Mouse (Mus musculus) embryonic facial prominence, embryonic 11.5 days (tissue): Measurements from ENCODE around the gene Krtap13-1. TPM values are rescaled to one million over a fixed set of nuclear protein-coding genes. Genes with fewer than 3 reads are reported as not detected.

Source experiments
- ATAC-seq: fragments of 200-750 bp; cut with Nextera tagmentation; replicated peaks from 2 replicates; pipeline ENCODE4 v1.8.0; 2017; ENCODE audit warnings: low read depth; ENCODE audit not compliant: insufficient number of reproducible peaks, low FRiP score, low TSS enrichment
- DNase-seq: peaks from one replicate; pipeline ENCODE4 v3.0.0-alpha.2; 2015; ENCODE audit warnings: low spot score
- H3K27ac ChIP-seq: fragments of 300-500 bp; sonication (generic); replicated peaks from 2 replicates; pipeline ENCODE4 v1.5.1; 2014; ENCODE audit warnings: mild to moderate bottlenecking, low read depth, low read length, control low read depth
- H3K27me3 ChIP-seq: fragments of 300-500 bp; sonication (generic); 2 replicates; pipeline ENCODE4 v1.6.1; 2014; ENCODE audit warnings: mild to moderate bottlenecking, low read length, moderate library complexity, mixed read lengths; ENCODE audit not compliant: control insufficient read depth, insufficient read depth
- H3K36me3 ChIP-seq: fragments of 300-500 bp; sonication (generic); replicated peaks from 2 replicates; pipeline ENCODE4 v1.6.1; 2014; ENCODE audit warnings: low read depth, mild to moderate bottlenecking, low read length, moderate library complexity, mixed read lengths; ENCODE audit not compliant: control insufficient read depth, insufficient read depth
- H3K4me1 ChIP-seq: fragments of 300-500 bp; sonication (generic); 2 replicates; pipeline ENCODE4 v1.6.1; 2014; ENCODE audit warnings: low read length, mixed read lengths; ENCODE audit not compliant: control insufficient read depth, insufficient read depth
- H3K4me2 ChIP-seq: fragments of 300-500 bp; sonication (generic); 2 replicates; pipeline ENCODE4 v1.6.1; 2014; ENCODE audit warnings: low read depth, mild to moderate bottlenecking, control low read depth, low read length, moderate library complexity
- H3K4me3 ChIP-seq: fragments of 300-500 bp; sonication (generic); 2 replicates; pipeline ENCODE4 v1.5.1; 2014; ENCODE audit warnings: low read depth, low read length, control low read depth
- H3K9ac ChIP-seq: fragments of 300-500 bp; sonication (generic); replicated peaks from 2 replicates; pipeline ENCODE4 v1.6.1; 2014; ENCODE audit warnings: mild to moderate bottlenecking, control low read depth, low read length
- H3K9me3 ChIP-seq: fragments of 300-500 bp; sonication (generic); replicated peaks from 2 replicates; pipeline ENCODE4 v1.6.1; 2016; ENCODE audit warnings: mild to moderate bottlenecking, low read length, inconsistent platforms, mixed read lengths; ENCODE audit not compliant: control insufficient read depth
- WGBS: fragments of 180-500 bp; shearing (Covaris S2); extraction: QIAGEN DNeasy Blood & Tissue Kit; methylation state at CpG from one replicate; pipeline ENCODE4 v1.1.7; 2014; 5-methylcytosine and 5-hydroxymethylcytosine counted together
- polyA plus RNA-seq: library from polyadenylated mRNA; unstranded; fragments of >200 nt; fragmentation: Nextera tagmentation; extraction: Ambion mirVana; gene quantifications from 2 replicates; pipeline ENCODE4 v1.2.1, GENCODE M21; 2014

Krtap13-1 gene
- polyA plus RNA-seq, 1 experiment from 2014 or later = not detected

DNA sequence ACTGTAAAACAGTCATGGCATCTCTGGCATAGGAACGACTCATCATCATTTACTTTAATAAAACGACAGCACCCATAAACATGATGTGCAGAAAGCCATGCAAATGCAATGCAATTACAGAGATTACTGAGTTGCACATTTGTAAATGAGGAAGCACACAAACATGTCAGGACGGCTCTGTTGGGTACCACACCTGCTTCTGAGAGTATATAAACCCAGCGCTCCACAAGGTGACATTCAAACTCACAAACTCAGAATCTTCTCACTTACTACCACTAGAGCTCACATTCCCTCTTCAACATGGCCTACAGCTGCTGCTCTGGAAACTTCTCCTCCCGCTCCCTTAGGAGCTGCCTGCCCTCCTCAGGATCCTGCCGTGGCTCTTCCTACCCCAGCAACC lies 48.9 kb downstream of the Krtap13-1 start, which contains the start of gene Gm5965:
TSS of gene Gm5965 (plus strand) at position 301 of the 400 bp plus-strand sequence.
- ATAC-seq = no peak
- Histone ChIP-seq H3K36me3 (no peaks in the 10 kb centered on the region), H3K4me1 (no peaks in the 10 kb centered on the region), H3K4me2 (no peak within 1 kb of the TSS), H3K27ac (no peak within 1 kb of the TSS), H3K9me3 (no peaks in the 10 kb centered on the region), H3K9ac (no peak within 1 kb of the TSS), H3K4me3 (no peak within 1 kb of the TSS), H3K27me3 (no peaks in the 10 kb centered on the region)
- no peak for DNase-seq
- 83% methylated on average over 5 of the region's 6 CpGs for WGBS

Other genes starting within 250 kb of the Krtap13-1 start
- gene Cldn17, start 221.9 kb upstream of the Krtap13-1 start, polyA plus RNA-seq = not detected in 2 replicates
- 4.5 and 5.3 TPM in 2 replicates for gene Cldn8, start 165.7 kb upstream of the Krtap13-1 start, polyA plus RNA-seq
- not detected in 2 replicates for gene Krtap24-1, start 116.6 kb upstream of the Krtap13-1 start, polyA plus RNA-seq
- not detected in 2 replicates for gene 2310079G19Rik, start 101.2 kb upstream of the Krtap13-1 start, polyA plus RNA-seq
- not detected in 2 replicates for gene Krtap26-1, start 81.1 kb upstream of the Krtap13-1 start, polyA plus RNA-seq
- gene Krtap27-1, start 57.2 kb upstream of the Krtap13-1 start, polyA plus RNA-seq = not detected in 2 replicates
- not detected in 2 replicates for gene 2310061N02Rik, start 20.9 kb upstream of the Krtap13-1 start, polyA plus RNA-seq
- not detected in 2 replicates for gene Krtap13, start 22.8 kb downstream of the Krtap13-1 start, polyA plus RNA-seq
- not detected in 2 replicates for gene 2310034C09Rik, start 30.0 kb downstream of the Krtap13-1 start, polyA plus RNA-seq
- not detected in 2 replicates for gene 2310057N15Rik, start 45.3 kb downstream of the Krtap13-1 start, polyA plus RNA-seq
- gene Gm5965, start 49.0 kb downstream of the Krtap13-1 start, polyA plus RNA-seq = not detected in 2 replicates
- not detected in 2 replicates for gene Gm20741, start 83.4 kb downstream of the Krtap13-1 start, polyA plus RNA-seq
- gene Krtap15, start 91.4 kb downstream of the Krtap13-1 start, polyA plus RNA-seq = not detected in 2 replicates
- not detected in 2 replicates for gene Krtap14, start 97.3 kb downstream of the Krtap13-1 start, polyA plus RNA-seq
- not detected in 2 replicates for gene Krtap19-1, start 140.5 kb downstream of the Krtap13-1 start, polyA plus RNA-seq
- not detected in 2 replicates for gene Krtap19-2, start 145.4 kb downstream of the Krtap13-1 start, polyA plus RNA-seq
- not detected in 2 replicates for gene Krtap19-3, start 149.2 kb downstream of the Krtap13-1 start, polyA plus RNA-seq
- not detected in 2 replicates for gene Krtap19-4, start 156.2 kb downstream of the Krtap13-1 start, polyA plus RNA-seq
- not detected in 2 replicates for gene Krtap19-5, start 167.6 kb downstream of the Krtap13-1 start, polyA plus RNA-seq
- gene Krtap19-9b, start 203.4 kb downstream of the Krtap13-1 start, polyA plus RNA-seq = not detected in 2 replicates
- gene Krtap16-3, start 234.0 kb downstream of the Krtap13-1 start, polyA plus RNA-seq = not detected in 2 replicates